Mouse (Mus musculus) brain, embryonic 18.5 days (tissue): ENCODE measurements around the gene Pde3a.
"Not testable (repeated sequence)": the region's sequence is repeated elsewhere in the genome, so short reads cannot be mapped to it uniquely, and the experiment has no call there.

Experiments
- DNase-seq: peaks from one replicate; pipeline ENCODE4 v3.0.0-alpha.2; 2012; ENCODE audit warnings: low read depth, low spot score

Gene Pde3a

DNA sequence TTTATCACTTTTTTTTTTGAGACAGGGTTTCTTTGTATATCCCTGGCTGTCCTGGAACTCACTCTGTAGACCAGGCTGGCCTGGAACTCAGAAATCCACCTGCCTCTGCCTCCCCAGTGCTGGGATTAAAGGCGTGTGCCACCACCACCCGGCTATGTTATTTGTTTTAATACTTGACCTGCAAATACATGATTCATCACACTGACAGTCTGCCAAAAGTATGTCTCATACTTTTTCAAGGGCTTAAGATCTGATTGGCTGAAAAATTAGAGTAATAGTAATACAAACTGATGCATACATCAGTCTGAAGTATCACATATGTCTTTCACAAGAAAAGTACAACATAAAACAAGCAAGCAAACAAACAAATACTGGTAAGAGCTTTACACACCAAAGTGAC lies 78.1 kb downstream of the Pde3a start:
- DNase-seq = not testable (repeated sequence)

GRCm38 (mm10) chr6:141328071-141328470 lies 79.0 kb downstream of the Pde3a start:
- no peak for DNase-seq

DNA sequence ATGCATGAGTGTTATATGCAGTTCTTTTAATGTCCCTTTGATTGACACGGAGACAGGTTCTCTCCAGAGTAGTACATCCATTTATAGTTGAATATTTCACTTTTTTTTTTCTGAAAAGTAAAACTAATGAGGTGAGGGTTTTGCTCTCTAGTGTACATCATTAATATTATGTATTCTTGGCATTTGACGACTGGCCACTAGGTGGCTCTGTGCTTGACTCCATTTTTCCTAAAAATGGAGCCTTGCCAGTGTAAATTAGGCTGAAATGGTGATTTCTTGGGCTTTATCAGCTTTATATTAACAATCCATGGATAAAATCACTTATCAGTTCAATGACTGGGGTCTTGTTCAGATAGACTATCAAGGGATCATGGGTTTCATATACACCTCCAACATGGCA lies 82.4 kb downstream of the Pde3a start:
- no peak for DNase-seq

- DNase-seq = no peak
Measured at GRCm38 (mm10) chr6:141332613-141333165, 83.6 kb downstream of the Pde3a start.

GRCm38 (mm10) chr6:141333245-141333644 lies 84.2 kb downstream of the Pde3a start:
- no peak for DNase-seq

GRCm38 (mm10) chr6:141335878-141336277 lies 86.8 kb downstream of the Pde3a start:
- no peak for DNase-seq

DNA sequence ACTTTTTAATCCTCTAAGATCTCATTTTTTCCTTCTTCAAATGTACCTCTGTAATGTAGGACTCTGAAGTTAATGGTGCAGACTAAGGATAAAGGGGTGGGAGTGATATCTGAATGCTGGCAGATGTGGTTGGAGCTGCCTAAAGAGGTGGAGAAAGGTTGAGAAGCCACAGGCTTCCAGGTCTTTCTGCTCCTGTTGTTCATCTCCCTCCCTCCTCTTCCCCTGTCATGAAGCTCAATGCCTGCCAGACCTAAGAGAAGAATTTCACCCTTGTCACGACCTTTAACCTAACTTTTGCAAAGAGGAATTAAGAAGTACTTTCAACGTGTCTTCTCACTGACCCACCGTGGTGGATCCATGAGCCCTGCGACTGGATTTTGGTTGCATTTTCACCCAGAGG lies 87.4 kb downstream of the Pde3a start:
- no peak for DNase-seq

DNA sequence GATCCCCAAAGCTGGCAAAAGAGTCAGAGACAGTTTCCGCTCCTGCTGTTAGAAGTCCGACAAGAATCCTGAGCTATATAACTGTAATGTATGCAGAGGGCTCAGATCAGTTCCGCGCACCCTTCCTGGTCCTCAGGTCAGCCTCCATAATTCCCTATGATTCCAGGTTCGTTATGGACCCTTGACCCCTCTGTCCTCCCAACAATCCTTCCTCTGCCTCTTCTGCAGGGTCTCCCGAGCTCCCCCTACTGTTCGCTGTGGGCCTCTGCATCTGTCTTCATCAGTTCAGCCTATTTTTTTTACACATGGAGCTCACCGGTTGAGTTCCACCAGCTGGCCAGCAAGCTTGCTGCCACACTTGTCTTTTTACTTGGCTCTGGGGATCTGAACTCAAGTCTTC lies 88.6 kb downstream of the Pde3a start:
- DNase-seq = no peak

- DNase-seq = no peak
Measured at GRCm38 (mm10) chr6:141341385-141341784, 92.3 kb downstream of the Pde3a start.

- DNase-seq = no peak
Measured at GRCm38 (mm10) chr6:141347870-141348269, 98.8 kb downstream of the Pde3a start.

- DNase-seq = no peak
Measured at GRCm38 (mm10) chr6:141348542-141348941, 99.5 kb downstream of the Pde3a start.

GRCm38 (mm10) chr6:141350261-141350660 lies 101.2 kb downstream of the Pde3a start:
- no peak for DNase-seq

GRCm38 (mm10) chr6:141352277-141352676 lies 103.2 kb downstream of the Pde3a start:
- no peak for DNase-seq

GRCm38 (mm10) chr6:141363664-141364063 lies 114.6 kb downstream of the Pde3a start:
- no peak for DNase-seq

DNA sequence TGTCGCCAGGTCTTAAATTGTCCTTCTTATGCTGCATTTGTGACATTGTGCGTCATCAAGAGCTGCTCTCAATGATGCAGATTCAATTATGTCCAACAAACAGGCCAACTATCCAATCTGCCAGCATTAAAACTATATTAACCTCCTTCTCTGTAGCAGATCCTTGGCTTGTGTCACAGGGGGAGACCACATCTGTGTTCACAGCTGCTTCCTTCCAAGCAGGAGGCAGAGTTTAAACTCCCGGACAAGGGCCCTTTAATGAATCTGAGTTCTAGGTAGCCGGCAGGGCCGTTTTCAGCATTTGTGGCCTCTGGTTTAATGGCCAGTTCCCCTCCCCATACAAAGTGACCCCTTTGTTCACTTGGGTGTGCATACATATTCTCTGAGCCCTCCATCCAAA lies 118.0 kb downstream of the Pde3a start:
- no peak for DNase-seq

DNA sequence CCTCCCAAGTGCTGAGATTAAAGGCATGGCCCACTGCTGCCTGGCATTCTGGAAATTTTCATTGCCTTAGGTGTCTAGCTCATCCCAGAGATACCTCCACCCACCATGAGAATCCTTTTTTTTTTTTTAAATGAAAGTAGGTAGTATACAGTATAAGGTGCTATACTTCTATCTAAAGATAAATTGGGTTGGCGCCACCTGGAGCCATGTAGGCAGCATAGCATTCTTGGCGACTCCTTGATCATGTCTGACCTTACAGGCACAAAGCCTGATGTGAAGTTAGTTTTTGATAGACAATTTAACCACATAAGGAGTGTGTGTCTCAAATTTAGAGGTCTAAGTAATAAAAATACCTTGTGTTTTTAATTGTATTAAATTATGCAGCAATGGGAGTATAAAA lies 123.6 kb downstream of the Pde3a start:
- no peak for DNase-seq

DNA sequence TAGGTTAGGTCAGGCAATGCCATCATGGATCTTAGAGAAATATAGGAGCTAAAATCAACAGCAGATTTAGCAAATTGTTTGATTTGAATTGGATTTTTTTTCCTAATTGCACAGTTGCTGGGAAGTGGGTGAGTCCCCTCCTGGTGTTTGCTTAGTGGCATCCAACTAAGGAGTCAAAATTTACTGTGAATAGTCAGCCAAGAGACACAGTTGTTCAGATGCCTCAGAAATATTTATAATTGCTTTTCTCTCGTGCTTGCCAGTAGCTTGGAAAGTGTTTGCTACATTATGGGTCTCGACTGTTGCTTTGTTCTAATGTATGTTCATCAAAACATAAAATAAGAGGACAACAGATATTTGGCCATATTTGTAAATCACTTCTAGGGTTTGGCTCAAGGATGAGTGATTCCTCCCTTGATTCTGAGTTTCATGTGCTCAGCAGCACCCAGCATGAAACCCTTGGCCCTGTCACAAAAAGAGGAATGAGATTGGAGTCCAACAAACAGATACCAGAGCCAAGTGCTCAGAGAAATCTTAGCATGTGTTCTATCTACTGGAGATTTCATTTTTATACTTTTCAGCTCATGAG lies 125.5 kb downstream of the Pde3a start:
- no peak for DNase-seq

GRCm38 (mm10) chr6:141375155-141375554 lies 126.1 kb downstream of the Pde3a start:
- DNase-seq = no peak

- DNase-seq = no peak
Measured at GRCm38 (mm10) chr6:141380927-141381326, 131.9 kb downstream of the Pde3a start.

- no peak for DNase-seq
Measured at GRCm38 (mm10) chr6:141381473-141381872, 132.4 kb downstream of the Pde3a start.

DNA sequence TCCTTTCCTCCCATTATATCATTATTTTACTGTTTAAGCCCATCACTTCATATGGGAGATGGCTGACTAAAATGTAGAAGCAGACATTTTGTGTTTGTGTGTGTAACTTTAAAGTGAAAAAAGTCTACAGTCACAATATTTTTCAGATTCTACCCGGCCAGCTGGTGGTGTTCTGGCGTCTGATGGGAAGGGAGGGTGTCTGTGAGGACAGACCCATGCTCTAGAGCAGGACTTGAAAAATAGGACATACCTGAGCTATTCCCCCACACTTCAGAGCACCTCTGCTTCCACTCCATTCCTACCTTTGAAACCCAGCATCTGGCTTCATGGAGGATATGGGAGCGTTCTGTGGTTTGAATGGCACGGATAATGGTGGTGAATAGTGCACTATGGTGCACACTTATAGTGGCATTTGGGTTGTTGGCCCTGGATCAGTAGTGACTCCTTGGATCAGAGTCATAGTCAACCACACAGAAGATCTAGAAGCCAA lies 132.9 kb downstream of the Pde3a start:
- no peak for DNase-seq

DNA sequence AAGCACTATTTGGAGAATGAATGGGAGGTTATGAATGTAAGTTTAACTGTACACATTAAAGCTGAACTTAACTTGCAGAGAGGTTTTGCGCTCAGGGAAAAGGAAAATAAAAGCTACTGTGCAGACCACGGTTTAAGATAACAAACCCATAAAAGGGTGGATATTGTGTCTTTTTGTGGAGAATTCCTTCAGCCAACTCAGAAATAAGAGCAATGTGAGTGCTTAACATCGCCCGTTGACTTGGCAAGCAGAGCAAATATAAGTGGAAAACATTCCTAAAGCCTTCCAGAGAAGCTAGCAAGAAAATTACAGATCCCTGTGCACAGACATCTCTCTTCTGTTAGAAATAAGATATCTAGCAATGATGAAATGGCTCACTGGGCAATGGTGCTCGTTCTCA lies 139.0 kb downstream of the Pde3a start:
- no peak for DNase-seq

DNA sequence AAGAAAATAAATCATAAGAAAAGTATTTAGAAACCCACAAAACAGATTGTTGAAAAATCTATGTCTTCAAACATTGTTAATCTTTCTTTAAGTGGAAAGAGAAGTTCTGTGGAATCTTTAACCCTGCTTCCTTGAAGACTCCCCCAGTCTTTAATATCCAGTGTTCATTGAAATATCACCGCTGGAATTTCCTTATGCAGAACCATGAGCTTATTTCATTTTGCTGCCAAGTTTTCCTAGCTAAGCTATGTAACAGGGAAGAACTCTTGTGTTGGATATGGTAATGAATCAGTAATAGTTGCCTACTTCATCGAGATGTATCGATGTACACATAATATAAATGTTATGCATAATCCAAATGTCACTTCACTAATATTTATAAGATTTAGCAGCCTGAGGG lies 146.9 kb downstream of the Pde3a start:
- DNase-seq = no peak

GRCm38 (mm10) chr6:141399411-141399810 lies 150.3 kb downstream of the Pde3a start:
- DNase-seq = no peak
